Mouse (Mus musculus) erythroblast, embryonic 14.5 days (primary cell): Measurements from ENCODE around the gene Gm19426.

ENCODE experiments used
- GATA1 ChIP-seq: IDR thresholded peaks from 2 replicates; pipeline ENCODE4 v1.6.1; 2012; ENCODE audit warnings: low read length, inconsistent platforms, mixed read lengths
- TAL1 ChIP-seq: IDR thresholded peaks from 3 replicates; pipeline ENCODE4 v1.6.1; 2012; ENCODE audit warnings: low read length, inconsistent platforms, mixed read lengths

DNA sequence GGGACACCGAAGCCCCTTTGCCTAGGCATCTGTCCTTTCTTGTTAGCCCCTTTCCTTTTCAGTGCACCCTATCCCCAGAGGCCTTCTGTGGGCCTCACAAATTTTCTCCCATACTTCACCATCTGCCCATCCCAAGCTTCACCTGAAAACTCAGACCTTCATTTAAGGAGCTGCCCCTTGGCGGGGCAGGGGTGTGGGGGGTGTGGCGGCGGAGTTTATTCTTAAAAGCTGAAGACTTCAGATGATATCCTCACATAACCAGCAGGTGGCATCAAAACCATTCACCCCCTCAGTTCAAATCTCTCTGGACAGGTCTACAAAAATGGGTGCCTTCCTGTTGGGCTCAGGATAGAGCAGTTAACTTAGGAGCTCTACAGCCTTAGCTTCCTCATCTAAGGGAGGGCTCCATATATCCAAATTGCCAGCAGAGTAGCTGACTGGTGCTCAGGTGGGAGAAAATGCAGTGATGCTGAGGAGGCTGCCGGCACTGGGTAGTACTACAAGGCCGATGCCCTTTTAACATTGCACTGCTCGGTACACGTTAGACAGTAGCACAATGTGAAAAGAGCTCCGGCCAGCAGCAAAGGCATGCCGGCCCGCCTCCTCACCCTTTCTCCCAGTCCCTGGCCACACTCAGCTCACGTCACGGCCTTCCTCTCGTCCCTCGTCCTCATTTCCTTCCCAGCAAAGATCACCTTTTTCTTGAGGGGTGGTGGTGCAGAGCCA lies 2.7 kb downstream of the Gm19426 start:
- no peak for TF ChIP-seq GATA1
- no peak for TF ChIP-seq TAL1
